Mouse (Mus musculus) intestine, embryonic 14.5 days (tissue): Measurements from ENCODE around the gene Myrfl. TPM values are rescaled to one million over a fixed set of nuclear protein-coding genes. Genes with fewer than 3 reads are reported as not detected.

Experiments used
- ATAC-seq: fragments of 200-750 bp; cut with Nextera tagmentation; replicated peaks from 2 replicates; pipeline ENCODE4 v1.8.0; 2017; ENCODE audit warnings: low read depth, moderate number of reproducible peaks, moderate TSS enrichment, moderate library complexity; ENCODE audit not compliant: low FRiP score, low TSS enrichment
- DNase-seq: peaks from one replicate; pipeline ENCODE4 v3.0.0-alpha.2; 2018; ENCODE audit warnings: low spot score
- H3K27ac ChIP-seq: fragments of 300-500 bp; sonication (generic); 2 replicates; pipeline ENCODE4 v1.5.1; 2014; ENCODE audit warnings: low read depth, mild to moderate bottlenecking, control low read depth
- H3K27me3 ChIP-seq: fragments of 300-500 bp; sonication (generic); replicated peaks from 2 replicates; pipeline ENCODE4 v1.6.1; 2014; ENCODE audit warnings: low read length, control low read depth; ENCODE audit not compliant: control insufficient read depth, insufficient read depth
- H3K36me3 ChIP-seq: fragments of 300-500 bp; sonication (generic); 2 replicates; pipeline ENCODE4 v1.6.1; 2014; ENCODE audit warnings: low read length, control low read depth; ENCODE audit not compliant: control insufficient read depth, insufficient read depth
- H3K4me1 ChIP-seq: fragments of 300-500 bp; sonication (generic); replicated peaks from 2 replicates; pipeline ENCODE4 v1.6.1; 2014; ENCODE audit warnings: low read length, control low read depth, mixed read lengths; ENCODE audit not compliant: control insufficient read depth, insufficient read depth
- H3K4me2 ChIP-seq: fragments of 300-500 bp; sonication (generic); 2 replicates; pipeline ENCODE4 v1.6.1; 2014; ENCODE audit warnings: low read length
- H3K4me3 ChIP-seq: fragments of 300-500 bp; sonication (generic); 2 replicates; pipeline ENCODE4 v1.5.1; 2014; ENCODE audit warnings: low read depth, low read length, control low read depth, mixed read lengths
- H3K9ac ChIP-seq: fragments of 300-500 bp; sonication (generic); 2 replicates; pipeline ENCODE4 v1.6.1; 2014; ENCODE audit warnings: mild to moderate bottlenecking, low read length
- H3K9me3 ChIP-seq: fragments of 300-500 bp; sonication (generic); 2 replicates; pipeline ENCODE4 v1.6.1; 2016; ENCODE audit warnings: low read length, control low read depth; ENCODE audit not compliant: control insufficient read depth
- WGBS: fragments of 180-500 bp; shearing (Covaris S2); extraction: QIAGEN DNeasy Blood & Tissue Kit; methylation state at CpG from one replicate; pipeline ENCODE4 v1.1.7; 2014; 5-methylcytosine and 5-hydroxymethylcytosine counted together
- polyA plus RNA-seq: library from polyadenylated mRNA; unstranded; fragments of >200 nt; fragmentation: Nextera tagmentation; extraction: Ambion mirVana; gene quantifications from 2 replicates; pipeline ENCODE4 v1.2.1, GENCODE M21; 2014

Myrfl gene
- polyA plus RNA-seq, 1 experiment from 2014 or later = 5.9 TPM

DNA sequence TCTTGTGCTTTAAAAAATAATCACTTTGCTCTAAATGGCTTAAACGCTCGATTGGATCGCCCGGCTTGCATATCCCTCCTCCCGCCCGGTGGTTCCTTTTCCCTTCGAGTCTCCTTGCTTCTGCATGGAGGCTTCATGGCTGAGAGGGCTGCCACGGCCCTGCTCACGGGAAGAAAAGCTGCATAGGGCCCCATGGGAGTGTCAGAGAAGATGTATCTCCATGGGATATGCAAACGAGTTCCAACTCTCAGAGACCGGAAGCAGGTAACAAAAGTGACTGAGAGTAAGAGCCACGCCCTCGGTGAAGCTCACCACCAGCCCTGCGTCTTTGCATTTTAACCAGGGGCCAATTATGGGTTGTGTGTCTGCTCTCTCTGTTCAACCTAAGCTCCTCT lies 24.7 kb downstream of the Myrfl start:
- WGBS = 47% methylated on average over 14 of the region's 14 CpGs
- Histone ChIP-seq H3K4me3 (no peak overlapping the region), H3K9ac (no peak overlapping the region)

DNA sequence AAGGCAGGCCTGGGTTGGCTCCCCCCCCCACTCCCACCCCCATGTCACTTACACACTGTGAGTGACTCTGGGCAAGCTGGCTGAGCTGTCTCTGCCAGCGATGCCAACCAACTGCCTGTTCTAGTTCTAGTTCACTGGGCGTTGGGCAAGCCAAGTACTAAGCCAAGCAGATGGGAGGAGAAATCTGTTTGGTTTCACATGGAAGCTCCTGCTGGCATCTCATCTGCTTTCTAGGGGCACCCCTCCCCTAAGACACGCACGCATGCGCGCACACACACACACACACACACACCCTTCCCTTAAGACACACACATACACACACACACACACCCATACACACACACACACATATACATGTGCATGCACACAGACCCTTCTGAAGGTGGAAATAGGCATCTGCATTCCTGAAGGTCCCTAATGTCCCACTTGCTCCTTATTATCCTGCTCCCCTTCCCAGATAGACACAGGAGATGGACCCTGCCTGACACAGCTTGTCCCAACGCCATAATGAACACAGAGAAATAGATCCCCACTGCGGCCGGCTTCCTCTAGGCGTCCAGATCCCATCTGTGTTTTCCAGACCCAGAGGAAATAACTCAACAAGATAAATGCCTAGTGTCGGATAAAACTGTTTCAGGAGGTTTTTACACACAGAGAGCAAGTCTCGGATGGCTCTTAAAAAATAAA lies 25.2 kb downstream of the Myrfl start:
- DNase-seq (no peak), ATAC-seq (no peak)
- Histone ChIP-seq H3K27me3 (no peaks in the 10 kb centered on the region), H3K4me2 (peak overlapping the region; percentile 31; the same call in 1 of the 2 replicates), H3K9ac (no peak overlapping the region), H3K9me3 (no peaks in the 10 kb centered on the region), H3K4me1 (0 out of 2 replicates have a peak, but pooled peaks cover 4% of the 10 kb centered on the region), H3K36me3 (no peaks in the 10 kb centered on the region), H3K4me3 (no peak overlapping the region), H3K27ac (no peak overlapping the region)
- 54% methylated on average over 12 of the region's 12 CpGs for WGBS

More for the DNA sequence above, 24.7 kb downstream of the Myrfl start:
- 0 out of 2 replicates have a peak, but pooled peaks cover 4% of the 10 kb centered on the region for H3K4me1 ChIP-seq
- no peaks in the 10 kb centered on the region for H3K9me3 ChIP-seq
- DNase-seq = no peak
- no peak overlapping the region for H3K27ac ChIP-seq
- H3K4me2 ChIP-seq = peak overlapping the region; percentile 31; the same call in 1 of the 2 replicates
- no peak for ATAC-seq
- no peaks in the 10 kb centered on the region for H3K36me3 ChIP-seq
- no peaks in the 10 kb centered on the region for H3K27me3 ChIP-seq

DNA sequence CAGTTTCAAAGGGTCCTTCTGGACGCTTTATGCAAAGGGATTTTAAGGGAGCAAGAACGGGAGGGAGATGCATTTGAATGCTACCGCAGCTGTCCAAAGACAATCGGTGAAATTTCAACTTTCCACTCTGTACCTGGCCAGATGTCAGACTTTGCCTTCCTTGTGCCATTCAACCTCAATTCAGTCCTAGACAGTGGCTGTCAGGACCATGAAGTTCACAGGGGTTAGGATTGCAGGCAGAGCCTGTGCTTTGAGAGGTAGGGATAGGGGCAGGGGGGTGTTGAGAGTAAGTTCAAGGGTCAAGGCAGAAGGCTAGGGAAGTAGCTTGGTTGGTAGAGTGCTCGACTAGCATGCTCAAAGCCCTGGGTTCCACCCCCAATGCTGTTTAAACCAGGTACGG lies 25.9 kb downstream of the Myrfl start:
- DNase-seq (no peak), ATAC-seq (no peak)
- 87% methylated on average over 6 of the region's 6 CpGs for WGBS
- H3K27ac ChIP-seq = no peak overlapping the region
- H3K4me3 ChIP-seq = no peak overlapping the region
- no peaks in the 10 kb centered on the region for H3K9me3 ChIP-seq
- no peaks in the 10 kb centered on the region for H3K27me3 ChIP-seq
- H3K4me2 ChIP-seq = no peak overlapping the region
- H3K4me1 ChIP-seq = 0 out of 2 replicates have a peak, but pooled peaks cover 4% of the 10 kb centered on the region
- no peaks in the 10 kb centered on the region for H3K36me3 ChIP-seq
- no peak overlapping the region for H3K9ac ChIP-seq

DNA sequence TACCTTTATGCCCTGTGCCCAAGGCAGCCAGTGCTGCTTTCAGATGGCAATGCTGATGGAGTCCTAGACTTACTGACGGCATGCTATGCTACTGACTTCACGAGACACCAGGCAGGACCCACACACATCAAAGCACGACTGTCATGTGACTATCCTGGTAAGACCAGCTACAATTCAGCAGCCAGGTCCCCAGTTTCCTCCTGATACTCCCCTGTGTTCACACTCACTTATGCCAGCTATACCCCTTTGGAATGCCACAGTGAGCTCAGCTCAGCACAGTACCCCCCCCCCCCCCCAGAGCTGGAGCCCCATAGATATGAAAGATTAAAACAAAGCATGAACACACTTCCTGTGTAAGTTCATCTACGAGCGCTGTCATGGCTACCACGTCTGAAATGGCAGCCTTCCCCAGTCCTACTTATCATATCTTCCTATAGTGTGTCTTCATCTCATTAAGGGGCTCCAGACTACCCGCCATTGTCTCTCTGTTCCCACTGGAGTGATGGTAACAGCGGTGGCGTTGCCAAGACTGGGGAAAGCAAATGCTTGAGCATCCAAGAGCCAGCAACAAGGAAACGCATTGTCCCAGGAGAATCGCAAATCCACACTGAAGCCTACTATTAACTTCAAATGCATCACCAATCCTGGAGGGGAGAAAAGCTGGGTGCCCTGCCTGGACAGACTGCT lies 43.4 kb downstream of the Myrfl start:
- WGBS = 85% methylated on average over 11 of the region's 11 CpGs
- Histone ChIP-seq H3K27me3 (no peaks in the 10 kb centered on the region), H3K4me2 (no peak overlapping the region), H3K9me3 (no peaks in the 10 kb centered on the region), H3K27ac (no peak overlapping the region), H3K9ac (no peak overlapping the region), H3K4me1 (no peaks in the 10 kb centered on the region), H3K36me3 (no peaks in the 10 kb centered on the region), H3K4me3 (no peak overlapping the region)
- no peak for DNase-seq
- ATAC-seq = no peak

DNA sequence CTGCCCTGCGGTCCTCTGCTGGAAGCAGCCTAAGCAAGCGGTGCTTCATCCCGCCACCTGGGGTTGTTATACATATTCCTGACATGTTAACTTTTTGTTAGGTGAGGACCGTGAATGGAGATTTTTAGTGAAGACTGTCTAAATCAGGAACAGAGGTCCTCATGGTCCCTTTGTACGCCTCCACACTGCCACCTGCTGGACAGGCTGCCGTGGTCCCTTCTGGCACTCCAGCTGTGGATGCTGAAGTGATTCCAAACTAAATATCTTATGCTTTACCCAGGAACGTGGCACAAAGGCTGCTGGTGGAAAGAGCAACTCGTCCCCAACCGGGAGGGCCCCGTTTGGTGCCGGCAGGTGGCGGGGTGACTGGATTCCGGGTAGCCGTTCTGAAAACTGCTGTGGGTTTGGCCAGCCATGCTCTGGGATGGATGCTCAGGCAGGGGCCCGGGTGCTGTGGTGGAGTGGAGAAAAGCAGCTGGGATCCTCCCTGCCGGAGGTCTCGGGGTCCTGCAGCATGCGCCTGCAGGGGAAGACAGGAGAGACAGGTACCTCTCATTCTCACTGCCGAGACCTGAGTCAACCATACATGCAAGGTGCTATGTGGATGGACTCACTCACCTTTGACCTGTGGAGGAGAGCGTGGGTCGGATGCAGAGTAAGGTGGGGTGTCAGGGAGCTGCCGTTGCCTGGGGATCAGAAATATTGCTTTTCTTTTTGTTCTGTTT lies 47.8 kb downstream of the Myrfl start:
- Histone ChIP-seq H3K36me3 (no peaks in the 10 kb centered on the region), H3K27ac (no peak overlapping the region), H3K4me1 (no peaks in the 10 kb centered on the region), H3K9me3 (no peaks in the 10 kb centered on the region), H3K27me3 (no peaks in the 10 kb centered on the region), H3K9ac (no peak overlapping the region), H3K4me3 (no peak overlapping the region), H3K4me2 (peak overlapping the region; percentile 9; the same call in 1 of the 2 replicates)
- ATAC-seq (0 out of 2 replicates have a peak, but pooled peaks have one; percentile 27), DNase-seq (peak; percentile 96)
- WGBS = 22% methylated on average over 22 of the region's 22 CpGs

DNA sequence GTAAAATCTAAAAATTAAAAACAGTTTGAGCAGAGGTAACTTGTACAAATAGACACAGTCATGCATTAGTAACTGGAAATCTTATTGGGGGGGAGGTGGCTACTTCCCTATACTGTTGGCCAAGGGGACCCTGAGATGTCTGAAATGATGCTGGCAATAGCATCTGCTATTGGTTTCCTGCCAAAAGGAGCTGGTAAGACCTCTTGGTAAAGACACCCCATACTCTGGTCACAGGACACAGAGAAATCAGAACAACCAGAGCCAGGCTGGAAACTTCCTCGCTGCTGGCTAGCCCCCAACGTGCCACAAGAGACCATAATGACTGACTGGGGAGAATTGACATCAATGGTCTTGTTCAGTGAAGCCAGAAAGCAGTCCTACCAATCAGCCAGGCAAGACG lies 55.2 kb downstream of the Myrfl start:
- no peak for ATAC-seq
- 75% methylated on average over 3 of the region's 3 CpGs for WGBS

DNA sequence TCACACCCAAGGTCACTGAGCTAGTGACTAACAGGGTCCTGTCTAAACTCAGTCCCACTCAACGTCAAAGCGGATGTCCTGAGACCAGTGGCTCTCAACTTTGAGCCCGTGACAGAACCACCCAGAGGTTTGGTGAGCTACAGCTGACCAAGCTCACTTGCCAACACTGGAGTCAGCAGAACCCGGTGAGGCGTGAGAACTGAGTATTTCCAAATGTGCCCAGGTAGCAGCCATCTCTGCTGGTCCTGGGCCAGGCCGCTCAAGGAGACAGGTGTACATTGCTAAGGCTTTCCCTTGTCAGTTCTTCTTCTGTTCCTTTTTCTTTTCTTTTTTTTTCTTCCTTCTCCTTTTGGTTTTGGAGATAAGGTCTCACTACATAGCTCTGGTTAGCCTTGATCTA lies 66.0 kb downstream of the Myrfl start:
- no peak overlapping the region for H3K4me3 ChIP-seq
- no peaks in the 10 kb centered on the region for H3K9me3 ChIP-seq
- 87% methylated on average over 6 of the region's 6 CpGs for WGBS
- H3K36me3 ChIP-seq = no peaks in the 10 kb centered on the region
- no peak overlapping the region for H3K27ac ChIP-seq
- H3K27me3 ChIP-seq = no peaks in the 10 kb centered on the region
- H3K9ac ChIP-seq = no peak overlapping the region
- DNase-seq (no peak), ATAC-seq (no peak)
- no peaks in the 10 kb centered on the region for H3K4me1 ChIP-seq
- H3K4me2 ChIP-seq = no peak overlapping the region

More for the DNA sequence above, 55.2 kb downstream of the Myrfl start:
- Histone ChIP-seq H3K9me3 (no peaks in the 10 kb centered on the region), H3K27me3 (no peaks in the 10 kb centered on the region), H3K4me3 (no peak overlapping the region), H3K4me2 (no peak overlapping the region), H3K27ac (no peak overlapping the region), H3K4me1 (no peaks in the 10 kb centered on the region), H3K36me3 (no peaks in the 10 kb centered on the region), H3K9ac (no peak overlapping the region)
- no peak for DNase-seq

DNA sequence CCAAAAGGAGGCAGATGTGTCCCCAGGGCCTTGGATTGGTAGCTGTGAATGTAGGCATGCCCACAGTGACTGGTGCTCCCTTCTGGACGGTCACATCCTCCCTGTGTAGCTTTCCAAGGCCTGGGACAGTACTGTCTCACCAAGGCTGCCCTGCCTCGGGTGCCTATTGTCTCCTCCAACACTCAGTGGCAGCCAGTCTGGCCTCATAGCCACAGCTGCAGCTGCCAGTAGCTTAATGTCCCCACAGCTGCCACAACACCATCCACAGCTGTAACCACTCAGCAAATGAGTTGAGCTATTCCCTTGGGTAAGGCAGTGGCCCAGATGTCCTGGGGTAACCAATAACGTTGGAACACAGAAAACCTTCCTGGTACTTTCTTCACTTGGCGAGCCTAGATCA lies 68.6 kb downstream of the Myrfl start:
- Histone ChIP-seq H3K9ac (no peak overlapping the region), H3K27ac (no peak overlapping the region), H3K36me3 (no peaks in the 10 kb centered on the region), H3K27me3 (no peaks in the 10 kb centered on the region), H3K4me1 (no peaks in the 10 kb centered on the region), H3K4me2 (no peak overlapping the region), H3K9me3 (no peaks in the 10 kb centered on the region), H3K4me3 (no peak overlapping the region)
- WGBS = 58% methylated on average over 4 of the region's 4 CpGs
- ATAC-seq = no peak
- DNase-seq = no peak
